Mouse (Mus musculus) layer of hippocampus, adult 9-10 months (tissue): Measurements from ENCODE around the gene Pigz.

Source experiments
- DNase-seq: peaks from one replicate; pipeline ENCODE4 v3.0.0; 2022; ENCODE audit warnings: low spot score

Gene Pigz

DNA sequence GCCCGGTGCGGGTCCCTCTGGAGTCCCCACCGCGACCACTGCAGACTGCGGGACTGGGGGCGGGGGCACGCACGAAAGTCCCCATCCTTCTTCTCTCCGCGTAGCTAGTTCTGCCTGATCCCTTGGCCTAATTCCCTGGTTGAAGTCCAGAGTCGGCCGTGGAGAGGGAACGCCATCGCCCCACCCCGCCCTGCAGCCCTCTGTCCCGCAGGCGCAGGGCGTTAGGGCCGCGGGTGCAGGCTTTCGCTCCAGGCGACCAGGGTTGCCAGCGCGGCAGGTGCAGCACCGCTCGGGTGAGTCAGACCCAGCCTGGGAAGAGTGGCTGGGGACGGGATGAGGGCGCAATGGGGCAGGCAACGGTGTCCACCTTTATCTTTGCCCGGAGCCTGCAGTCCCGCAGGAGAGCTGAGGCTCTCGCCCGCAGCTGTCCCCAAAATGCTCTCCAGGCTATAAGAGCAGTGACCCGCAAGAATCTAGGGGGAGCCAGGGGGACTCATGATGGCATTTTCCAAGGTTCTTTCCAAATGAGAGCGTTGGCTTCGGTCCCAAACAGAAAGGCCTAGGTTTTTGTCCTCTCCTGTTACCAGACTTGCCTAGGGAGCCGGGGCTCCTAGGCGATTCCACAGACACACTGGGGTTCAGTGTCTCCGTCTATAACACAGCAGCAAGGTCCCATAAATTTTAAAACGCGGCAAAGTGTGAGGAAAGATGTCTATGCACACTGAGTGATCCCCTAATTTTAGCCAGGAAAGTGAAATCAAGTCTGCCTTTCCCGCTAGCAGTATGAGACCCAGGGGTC, at the start of gene Pigz:
Pigz (plus strand) TSS at position 101 of the 799 bp plus-strand sequence.
- no peak for DNase-seq

GRCm38 (mm10) chr16:31883902-31884301, 49.7 kb upstream of the Pigz start:
- DNase-seq: no peak

GRCm38 (mm10) chr16:31890907-31891306, 42.7 kb upstream of the Pigz start:
- no peak for DNase-seq

- no peak for DNase-seq
These were observed 40.1 kb upstream of the Pigz start for GRCm38 (mm10) chr16:31893396-31894141.

DNA sequence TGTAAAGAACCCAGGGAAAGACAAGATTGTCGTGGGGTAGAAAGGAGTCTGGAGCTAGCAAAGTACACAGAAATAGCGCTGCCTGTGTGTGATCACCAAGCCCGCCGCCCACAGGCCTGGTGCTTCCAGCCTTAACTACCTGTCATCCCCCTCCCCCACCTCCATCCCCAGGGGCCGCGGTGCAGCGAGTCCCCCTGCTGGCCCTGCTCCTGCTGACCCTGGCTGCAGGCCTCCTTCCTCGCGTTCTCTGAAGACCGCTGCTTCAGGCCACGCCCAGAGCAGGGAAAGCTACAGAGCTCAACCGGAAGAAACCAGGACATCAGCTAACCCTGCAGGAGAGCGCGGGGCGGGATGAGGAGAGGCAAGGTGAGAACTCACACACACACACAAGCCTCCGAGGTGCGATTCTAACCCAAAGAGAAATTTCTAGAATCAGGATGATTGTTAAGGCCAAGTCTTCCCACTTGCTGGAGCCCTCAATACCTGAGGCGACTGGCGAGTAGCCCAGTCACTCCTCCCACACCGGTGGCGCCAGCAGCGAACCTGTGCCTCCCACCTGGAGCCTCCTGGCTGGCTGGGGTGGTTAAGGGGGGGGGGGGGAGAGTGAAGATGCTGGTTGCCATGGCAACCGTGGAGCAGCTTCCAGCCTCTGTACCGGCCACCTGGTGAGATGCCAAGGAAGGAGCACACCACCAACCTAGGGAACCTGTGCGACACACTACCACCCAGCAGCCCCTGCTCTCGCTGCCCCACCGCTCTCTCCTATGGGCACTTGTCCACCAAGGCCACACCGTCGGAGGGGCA, 36.5 kb upstream of the Pigz start:
- DNase-seq: no peak

DNA sequence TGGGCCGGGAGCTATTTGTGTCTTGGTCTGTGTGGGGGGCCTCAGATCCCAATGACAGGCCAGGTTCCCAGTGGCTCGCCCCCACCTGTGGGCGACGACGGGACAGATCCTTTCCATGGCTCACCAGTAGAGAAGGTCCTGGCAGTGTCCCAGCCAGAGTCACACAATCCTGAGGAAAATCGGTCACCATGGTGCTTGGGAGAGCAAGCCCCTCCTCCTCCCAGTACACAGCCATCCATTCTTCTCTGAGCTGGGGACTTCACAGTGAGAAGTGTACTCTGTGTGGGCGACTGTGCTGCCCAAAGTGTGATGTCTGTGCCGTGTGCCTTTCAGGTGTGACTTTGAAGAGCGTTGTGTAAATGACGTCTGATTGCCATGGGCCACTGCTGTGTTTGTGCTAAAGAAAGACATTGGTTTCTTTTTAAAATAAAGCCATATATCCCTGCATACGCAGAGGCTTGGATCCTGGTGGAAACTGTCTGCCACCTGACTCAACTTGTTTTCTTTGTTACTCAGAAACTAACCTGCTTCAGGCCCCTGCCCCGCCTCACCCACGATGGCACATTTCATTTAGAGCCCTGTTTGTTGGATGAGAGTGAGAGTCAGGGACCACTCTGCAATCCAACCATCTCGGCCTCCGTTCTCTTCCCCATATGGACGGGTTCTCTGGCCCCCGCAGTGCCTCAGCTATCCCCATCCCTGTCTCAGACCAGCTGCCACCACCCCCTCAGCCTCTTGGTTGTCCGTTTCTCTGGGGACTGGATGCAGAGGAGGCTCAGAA, 34.9 kb upstream of the Pigz start:
- peak; percentile 65 for DNase-seq

DNA sequence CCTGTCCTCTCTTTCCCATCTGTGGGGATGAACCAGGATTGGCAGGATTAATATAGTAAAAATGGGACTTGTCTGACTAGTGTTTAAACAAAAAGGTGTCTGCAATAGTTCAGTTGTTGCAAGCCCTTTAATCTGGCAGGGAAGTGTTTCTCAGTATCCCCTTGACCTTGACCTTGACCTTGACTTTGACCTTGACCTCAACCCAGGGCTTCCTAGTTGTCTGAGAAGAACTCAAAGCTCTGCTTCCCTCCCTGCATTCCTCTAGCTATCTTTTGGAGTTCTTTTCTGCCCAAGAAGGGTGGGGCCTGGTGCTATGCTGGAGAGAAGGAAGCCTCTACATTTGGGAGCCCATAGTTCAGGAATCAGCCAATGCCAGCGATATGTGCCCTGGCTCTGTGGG, 31.8 kb upstream of the Pigz start:
- no peak for DNase-seq

DNA sequence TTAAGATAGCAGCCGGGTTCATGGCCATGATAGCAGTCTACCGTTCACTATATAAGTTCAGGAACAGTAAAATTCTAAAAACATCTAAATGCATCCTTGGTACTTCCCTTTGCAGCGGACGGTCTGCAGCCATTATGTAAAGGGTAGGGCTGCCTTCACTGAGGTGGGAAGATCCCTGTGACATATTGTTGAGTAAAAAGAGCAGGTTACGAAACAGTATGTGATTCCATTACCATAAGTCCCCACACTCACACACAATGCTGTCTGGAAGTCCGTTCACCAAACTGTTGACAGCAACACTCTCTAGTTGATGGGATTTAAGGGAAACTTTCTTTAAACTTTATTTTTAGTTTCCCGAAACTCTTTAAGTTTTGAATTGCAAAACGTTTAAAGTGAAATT, 30.4 kb upstream of the Pigz start:
- DNase-seq: no peak

- DNase-seq: no peak
These were observed 28.3 kb upstream of the Pigz start for GRCm38 (mm10) chr16:31905331-31905730.

GRCm38 (mm10) chr16:31905891-31906825, 27.5 kb upstream of the Pigz start:
- no peak for DNase-seq

GRCm38 (mm10) chr16:31906896-31907295, 26.8 kb upstream of the Pigz start:
- DNase-seq: no peak

- DNase-seq: no peak
These were observed 24.7 kb upstream of the Pigz start for GRCm38 (mm10) chr16:31908959-31909358.

GRCm38 (mm10) chr16:31910281-31910847, 23.3 kb upstream of the Pigz start:
- DNase-seq: no peak

- DNase-seq: no peak
These were observed 15.9 kb upstream of the Pigz start for GRCm38 (mm10) chr16:31917776-31918175.

DNA sequence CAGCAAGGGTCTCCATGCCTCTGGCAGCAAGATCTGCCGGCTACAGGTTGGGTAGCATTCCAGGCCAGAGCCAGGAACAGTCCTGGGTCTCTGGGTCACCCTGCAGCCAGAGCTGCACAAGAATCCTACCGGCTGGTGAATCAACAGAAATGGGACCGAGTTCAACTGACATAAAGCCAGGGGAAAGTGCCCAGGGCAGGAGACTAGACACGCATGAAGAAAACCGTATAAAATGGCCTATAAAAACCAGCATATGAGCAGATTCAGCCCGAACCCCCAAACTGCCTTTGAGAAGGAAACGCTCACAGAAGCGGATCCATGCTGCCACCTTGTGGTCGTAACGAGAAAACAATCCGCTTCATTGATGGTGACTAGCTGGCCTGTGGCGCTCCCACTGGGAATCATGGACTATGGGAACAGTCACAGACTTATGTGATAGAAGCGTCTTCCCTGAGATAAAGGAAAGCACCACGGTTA, 15.4 kb upstream of the Pigz start:
- peak; percentile 82 for DNase-seq

DNA sequence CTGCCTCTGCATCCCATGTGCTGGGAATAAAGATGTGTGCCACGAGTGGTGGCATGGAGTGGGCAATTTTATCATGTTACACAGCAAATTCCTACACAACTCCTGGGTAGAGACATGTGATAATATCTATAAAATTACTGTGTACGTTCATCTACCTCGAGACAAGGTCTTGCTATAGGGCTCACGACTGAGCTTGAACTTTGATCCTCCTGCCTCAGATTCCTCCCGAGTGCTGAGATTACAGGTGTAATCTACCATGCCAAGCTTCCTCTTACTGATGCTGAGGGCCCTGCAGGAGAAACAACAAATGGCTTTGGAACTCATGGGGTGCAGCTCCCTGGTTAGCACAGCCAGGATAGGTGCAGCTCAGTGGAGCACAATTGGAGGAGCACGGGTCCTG, 9.3 kb upstream of the Pigz start:
- no peak for DNase-seq

DNA sequence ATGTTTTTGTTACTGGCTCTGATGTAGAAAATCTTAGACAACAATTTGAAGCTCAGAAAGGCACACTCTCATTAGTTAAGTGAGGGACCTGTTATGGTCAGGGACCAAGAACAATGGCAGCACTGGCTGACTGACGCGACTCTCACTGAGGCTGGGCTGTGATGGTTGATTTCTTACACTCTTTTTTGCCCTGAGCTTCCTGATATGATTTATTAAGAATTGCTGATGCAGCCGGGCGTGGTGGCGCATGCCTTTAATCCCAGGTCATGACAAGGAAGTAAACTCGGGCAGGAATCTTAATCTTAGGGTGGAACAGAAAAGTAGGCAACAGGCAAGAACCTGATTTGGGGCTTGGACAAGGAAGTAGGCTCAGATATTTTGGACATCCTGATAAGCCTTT, 7.6 kb upstream of the Pigz start:
- DNase-seq: no peak

- DNase-seq: no peak
These were observed 7.0 kb upstream of the Pigz start for GRCm38 (mm10) chr16:31926547-31927182.

- DNase-seq: no peak
These were observed 6.2 kb upstream of the Pigz start for GRCm38 (mm10) chr16:31927412-31927811.

DNA sequence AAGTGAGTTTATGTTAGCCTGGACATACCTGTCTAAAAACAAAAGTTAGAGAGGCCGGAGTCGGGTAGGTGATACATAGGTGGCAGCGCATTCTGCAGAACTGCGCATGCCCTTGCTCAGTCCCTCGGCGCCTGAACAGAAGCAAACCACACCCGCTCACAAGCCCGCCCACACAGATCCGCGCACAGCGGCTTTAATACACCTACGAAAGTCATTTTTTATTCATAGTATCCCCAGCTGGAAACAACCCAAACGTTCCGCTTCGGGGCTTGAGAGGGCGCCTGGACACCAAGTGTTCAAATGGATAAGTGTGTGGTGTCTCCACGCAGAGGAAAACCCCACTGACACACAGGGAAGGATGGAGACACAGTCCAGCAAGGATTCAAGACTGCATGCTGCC, 2.3 kb upstream of the Pigz start:
- DNase-seq: no peak
